Mouse (Mus musculus) gastrocnemius, postnatal 4 days (tissue): ENCODE measurements around the gene Tuba8. TPM values are rescaled to one million over a fixed set of nuclear protein-coding genes. Genes with fewer than 3 reads are reported as not detected.

Experiments
- DNase-seq, 2 experiments: peaks; one replicate each; pipeline ENCODE4 v3.0.0; 2021 to 2022; ENCODE audit warnings: low spot score in 2 of 2, mixed read lengths in 2 of 2
- total RNA-seq, 2 experiments: library from RNA; stranded (reverse); gene quantifications; 2 replicates each; pipeline ENCODE4 v1.2.3; 2021

Tuba8 gene
- total RNA-seq, 2 experiments from 2014 or later = 26.4 to 36.8 TPM

DNA sequence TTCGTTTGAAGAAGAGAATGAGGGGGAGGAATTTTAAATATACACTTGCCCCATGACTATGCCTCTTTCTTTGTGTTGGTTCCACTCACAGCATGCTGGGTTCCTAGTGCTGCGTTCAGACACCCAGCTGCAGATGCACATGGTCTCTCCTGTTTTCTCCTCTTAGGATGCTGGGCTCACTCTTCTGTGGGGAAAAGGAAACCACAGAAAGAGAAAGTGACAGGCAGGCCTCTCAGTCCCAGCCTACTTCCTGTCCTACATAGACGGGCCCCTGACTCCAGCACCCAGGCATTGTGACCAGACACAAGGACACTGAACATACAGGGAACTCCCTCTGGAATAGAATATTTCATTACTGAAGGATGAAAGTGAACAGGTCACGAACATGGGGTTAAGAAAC is 15.5 kb downstream of the Tuba8 start:
- DNase-seq = no peak

DNA sequence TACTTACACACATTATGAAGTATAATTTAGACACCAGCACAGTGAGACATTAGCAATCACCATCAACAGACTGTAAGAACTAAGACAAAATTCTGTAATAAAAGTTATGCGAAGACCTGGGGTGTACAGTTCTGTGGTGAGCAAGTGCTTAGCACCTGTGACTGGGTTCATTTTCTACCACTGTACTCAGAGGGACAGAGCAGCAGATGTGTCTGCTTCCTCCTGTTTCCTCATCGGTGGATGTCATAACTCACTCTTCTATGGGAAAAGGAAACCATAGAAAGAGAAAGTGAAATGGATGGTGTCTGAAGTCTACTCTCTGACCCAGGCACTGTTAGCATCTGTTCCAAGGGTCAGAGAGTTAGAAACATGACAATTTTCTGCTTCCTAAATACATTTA is 16.2 kb downstream of the Tuba8 start:
- no peak for DNase-seq

DNA sequence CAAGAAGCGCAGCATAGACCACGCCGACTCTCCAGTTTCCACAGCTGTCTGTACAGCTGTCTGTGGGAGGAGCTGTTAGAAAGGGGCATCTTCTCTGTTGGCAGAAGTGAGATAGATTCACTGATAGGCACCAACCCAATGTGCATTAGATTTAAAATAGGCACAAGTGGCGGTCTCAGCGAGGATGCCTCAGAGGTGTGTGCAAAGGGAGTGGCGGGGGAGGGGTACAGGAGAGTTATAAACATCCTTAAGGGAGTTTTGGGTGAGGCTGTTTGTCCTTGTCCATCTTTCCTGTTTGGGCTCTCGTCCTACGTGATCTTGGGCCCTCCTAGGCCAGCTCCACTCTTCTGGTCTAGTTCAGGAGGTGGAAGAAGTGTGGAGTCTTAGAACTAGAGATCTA is 17.9 kb downstream of the Tuba8 start:
- DNase-seq = no peak

DNA sequence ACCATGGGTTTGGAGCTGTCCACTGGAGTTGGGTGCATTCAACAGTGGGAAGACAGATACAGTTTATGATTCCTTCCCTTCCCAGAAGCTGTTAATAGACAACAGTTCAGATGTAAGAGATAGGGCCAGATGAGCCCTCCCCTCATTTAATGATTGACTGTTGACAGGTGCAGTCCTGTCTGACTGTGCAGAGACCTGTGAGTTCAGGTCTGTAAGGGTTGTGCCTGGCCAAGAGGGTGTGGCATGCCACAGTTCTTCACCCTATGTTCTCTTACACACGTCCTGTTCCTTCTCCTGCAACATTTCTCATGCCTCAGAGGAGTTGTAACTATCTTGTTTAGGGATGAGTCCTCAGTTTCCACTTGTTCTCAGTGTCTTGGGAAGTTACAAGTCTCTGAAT is 22.2 kb downstream of the Tuba8 start:
- no peak for DNase-seq

DNA sequence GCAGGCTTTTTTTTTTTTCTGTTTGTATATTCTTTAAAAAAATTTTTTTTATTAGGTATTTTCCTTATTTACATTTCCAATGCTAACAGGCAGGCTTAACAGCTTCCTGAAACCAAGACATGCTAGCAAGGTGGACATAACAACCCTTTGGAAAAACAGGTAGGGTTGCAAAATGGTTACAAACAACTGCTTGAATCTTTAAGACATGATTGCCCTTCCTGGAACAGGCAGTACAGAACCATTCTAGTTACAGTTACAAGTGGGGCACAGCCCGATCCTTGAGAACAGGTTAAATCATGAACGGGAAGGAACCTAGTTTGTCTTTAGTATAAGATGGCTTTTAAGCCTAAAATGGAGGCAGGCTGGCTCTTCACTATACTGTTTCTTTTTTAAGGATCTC is 25.9 kb downstream of the Tuba8 start:
- DNase-seq = no peak

DNA sequence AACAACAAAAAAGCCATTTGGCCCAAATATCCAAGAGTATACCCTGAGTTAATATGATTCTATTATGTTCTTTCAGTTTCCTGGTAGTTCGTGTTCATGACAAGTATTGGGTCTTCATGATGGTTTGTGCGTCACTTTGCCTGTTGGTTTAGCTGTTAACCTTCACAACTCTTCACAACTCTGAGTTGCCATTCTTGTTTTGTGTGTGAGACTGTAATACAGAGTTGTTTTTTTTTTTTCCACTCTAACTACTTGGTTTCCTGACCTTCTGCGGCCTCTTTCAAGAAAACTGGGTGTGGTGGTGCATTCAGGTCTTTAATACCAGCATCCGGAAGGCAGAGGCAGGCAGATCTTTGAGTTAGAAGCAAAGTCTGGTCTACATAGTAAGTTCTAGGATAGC is 27.7 kb downstream of the Tuba8 start:
- DNase-seq = no peak

DNA sequence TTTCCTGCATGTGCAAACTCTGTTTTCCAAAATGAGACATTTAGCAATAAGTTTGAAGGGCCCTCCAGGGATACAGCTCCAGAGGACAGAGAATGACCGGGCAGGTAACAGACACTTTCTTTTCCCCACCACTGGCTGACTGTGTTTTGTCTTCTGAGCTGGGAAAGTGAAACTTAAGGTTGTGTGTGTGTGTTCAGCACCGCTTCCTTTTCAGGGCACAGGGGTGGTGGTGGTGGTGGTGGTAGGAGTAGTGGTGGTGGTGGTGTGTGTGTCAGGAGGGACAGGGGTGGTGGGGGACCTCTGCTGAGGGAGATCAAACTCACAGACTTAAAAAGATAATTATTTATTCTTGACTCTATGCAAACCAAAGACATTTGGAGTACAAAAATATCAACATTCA is 31.3 kb downstream of the Tuba8 start:
- no peak for DNase-seq

DNA sequence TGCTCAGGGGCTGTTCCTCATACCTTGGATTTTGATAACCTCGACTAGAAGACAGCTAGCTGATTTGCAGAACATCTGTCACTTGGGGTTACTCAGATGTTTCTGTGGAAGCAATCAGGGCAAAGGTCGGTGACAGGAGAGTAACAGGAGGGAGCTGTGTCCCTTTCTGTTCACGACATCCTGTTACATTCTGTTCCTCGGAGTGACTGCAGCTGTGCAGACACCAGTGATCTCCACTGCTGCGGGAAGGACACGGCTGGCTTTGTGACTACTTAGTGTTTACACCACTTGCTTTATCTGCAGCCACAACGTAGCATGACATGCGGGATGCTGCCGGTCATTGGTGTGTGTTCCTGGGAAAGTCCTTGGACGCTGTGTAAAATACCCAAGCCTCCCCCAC is 32.7 kb downstream of the Tuba8 start:
- DNase-seq = no peak

DNA sequence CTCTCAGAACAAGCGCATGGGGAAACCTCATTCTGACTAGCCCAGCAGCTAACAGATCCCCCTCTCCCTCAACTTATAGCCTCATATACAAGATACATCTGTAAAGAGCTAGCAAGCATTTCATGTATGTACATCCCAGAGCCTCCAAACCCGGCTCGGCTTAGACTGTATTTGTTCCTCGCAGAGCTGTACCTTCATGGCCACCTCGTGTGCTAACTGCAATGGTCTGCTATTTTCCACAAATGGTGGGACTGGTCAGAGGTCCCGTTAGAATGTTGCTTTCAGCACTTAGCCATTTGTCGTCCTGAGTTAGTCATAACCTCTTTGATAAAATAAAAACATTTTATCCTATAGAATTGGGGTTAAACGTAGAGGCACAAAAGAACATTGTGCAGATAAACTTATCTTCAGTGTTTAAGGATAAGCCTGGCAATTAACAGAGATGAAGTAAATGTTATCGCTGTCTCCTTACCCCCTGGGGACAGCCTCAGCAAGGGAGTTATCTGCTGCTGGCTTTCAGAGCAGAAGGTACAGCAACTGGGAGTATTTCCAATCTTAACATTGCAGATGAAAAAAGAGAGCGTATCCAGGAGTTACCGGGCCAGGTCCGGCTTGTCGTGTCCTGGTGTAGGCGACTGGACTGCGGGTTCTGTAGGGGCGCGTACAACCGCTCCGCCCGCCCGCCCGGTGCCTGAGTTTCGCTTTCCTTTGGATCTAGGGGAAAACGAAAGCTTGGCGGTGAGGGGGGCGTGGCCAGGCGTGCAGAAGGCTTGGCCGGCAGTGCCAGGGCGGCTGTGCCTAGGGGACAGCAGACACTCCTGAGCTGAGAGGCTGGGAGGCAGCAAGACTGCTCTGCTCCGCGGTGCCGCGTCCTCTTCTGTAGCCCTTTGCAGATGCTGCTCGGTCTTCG is 34.9 kb downstream of the Tuba8 start, which contains the start of gene Usp18:
Gene Usp18 (plus strand): TSS at position 780 of the 910 bp plus-strand sequence.
- DNase-seq = peak; percentile 78 to 86

DNA sequence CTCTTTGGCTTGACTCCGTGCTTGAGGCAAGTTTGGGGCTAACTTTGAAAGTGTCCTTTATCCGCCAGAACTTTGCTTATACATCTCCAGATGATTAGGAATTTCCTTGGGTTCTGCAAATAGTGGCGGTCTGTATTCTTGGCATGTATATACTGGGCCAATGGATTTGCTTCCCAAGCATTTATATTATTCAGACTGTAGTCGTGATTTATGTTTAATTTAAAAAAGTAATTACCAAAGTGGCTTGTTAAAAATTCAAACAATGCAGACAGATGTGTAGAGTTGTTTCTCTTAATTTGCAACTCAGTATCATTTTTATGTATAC is 35.5 kb downstream of the Tuba8 start:
- no peak for DNase-seq

DNA sequence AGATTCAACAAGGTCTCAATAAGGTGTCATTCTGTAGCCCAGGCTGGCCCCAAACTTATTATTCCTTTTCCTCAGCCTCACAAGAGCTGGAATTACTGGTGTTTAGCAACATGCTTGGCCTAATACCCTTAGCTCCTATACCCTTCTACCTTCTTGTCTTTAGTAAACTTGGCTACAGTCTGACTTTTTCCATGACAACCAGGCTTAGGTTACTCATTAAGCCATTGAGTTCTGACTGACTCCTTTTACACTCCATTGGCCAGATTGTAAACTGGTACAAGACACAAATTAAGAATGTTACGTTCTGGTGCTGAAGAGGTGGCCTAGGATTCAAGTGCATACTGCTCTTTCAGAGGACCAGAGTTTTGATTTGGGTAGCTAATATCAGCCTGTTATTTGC is 39.9 kb downstream of the Tuba8 start:
- no peak for DNase-seq

DNA sequence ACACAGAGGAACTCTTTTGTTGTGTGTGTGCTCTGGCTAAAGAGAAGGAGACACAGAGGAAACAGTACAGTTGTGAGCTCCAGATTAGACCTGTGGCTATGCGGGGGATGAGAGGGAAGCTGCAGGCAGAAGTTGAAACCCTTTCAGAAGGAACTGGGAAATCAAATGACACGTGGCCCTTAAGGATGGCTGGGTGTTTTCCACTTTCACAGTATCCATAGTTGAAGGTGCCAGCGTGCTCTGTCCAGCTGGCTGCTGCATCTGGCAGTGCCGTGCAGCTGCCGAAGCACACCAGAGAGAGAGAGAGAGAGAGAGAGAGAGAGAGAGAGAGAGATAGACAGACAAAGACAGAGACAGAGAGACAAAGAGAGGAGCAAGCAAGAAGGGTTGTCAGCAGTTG is 40.8 kb downstream of the Tuba8 start:
- no peak for DNase-seq

DNA sequence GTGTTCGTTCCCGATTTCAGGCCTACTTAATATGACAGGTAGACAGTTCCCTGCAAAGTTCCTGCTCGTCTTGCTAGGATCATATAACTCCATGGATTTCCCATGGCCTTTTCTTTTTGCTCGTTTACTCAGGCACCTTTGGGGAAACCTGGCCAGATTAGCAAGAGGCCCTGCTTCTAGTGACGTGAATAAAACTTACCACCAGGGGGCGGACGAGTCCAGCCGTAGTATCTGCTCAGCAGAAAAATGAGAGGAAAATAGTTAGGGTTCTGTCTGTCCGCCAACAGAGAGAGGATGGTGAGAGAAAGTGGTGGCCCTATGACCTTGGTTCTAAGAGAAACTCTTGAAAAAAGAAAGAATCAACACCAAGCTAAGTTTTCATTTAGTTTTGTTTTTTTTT is 50.1 kb downstream of the Tuba8 start:
- DNase-seq = peak; percentile 36 to 71

DNA sequence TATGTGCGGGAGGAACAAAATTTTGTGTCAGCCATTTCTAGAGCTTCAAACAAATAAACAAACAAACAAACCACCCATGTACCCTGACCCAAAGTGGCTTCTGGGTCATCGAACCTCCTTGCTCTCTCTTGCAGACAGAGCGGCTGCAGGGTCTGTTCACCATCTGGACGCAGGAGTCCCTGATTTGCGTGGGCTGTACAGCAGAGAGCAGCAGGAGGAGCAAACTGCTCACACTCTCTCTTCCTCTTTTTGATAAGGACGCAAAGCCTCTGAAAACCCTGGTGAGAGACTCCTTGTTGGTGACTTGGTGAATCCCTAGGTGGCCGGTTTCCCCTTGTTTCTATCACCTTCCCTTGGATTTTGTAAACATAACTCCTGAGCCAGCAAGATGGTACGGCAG is 50.7 kb downstream of the Tuba8 start:
- no peak for DNase-seq

DNA sequence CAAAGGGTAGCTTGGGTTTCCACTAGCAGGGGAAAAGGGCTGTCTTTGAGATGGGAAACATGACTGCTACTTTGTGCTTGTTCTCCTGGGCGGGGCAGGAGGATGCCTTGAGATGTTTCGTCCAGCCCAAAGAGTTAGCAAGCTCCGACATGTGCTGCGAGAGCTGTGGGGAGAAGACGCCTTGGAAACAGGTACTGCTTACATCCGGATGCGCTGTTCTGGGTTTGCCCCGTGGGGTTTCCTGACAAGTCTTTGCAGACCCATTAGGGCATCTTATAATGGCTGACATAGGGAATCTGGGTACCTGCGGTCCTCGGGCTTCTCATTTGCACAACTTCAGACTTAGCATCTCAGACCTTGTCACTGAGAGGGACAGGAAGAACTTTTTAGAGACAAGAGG is 51.5 kb downstream of the Tuba8 start:
- no peak for DNase-seq

DNA sequence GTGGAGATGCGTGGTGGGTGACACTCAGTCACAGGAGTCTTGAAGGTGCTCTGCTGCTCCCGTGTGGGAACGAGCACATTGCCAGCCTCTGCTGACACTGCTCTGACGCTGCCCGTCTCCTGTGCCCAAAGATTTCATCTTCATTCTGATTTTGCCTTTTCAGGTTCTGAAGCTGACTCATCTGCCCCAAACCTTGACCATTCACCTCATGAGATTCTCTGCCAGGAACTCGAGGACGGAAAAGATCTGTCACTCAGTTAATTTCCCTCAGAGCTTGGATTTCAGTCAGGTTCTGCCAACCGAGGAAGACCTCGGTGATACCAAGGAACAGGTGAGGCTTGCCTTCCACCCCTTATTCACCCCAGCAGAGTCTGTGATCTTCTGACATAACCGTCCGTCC is 52.0 kb downstream of the Tuba8 start:
- no peak for DNase-seq

DNA sequence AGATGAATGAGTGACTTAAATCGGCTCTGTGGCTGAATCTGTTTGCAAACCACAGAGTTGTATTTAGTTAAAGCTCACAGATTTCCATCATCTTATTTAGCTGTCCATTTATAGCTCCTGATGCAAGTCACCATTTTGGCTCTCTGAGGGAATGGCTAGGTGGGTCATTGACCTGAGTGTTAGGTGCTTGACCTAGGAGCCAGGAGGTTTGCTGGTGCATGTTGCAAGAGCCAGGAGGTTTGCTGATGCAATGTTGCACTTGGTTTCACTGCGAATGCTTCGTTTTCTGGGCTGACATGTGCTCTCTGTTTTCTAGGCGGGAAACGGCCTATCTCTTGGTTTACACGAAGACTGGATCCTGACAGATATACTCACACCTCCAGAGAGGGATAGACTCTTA is 59.7 kb downstream of the Tuba8 start:
- DNase-seq = no peak

DNA sequence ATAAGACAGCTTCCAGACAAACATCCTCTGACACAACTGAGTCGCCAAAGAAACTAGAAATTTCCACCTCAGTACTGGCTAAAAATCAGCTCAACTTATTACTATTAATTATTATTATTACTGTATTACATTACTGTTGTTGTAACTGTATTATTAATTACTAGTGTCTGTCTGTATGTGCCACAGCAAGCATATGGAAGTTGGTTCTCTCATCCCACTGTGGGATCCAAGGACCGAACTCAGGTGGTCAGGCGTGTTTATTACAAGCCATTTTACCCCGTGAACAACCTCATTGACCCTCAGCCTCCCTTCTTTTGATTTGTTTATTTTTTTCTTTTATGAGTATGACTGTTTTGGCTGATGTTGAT is 61.2 kb downstream of the Tuba8 start:
- no peak for DNase-seq

DNA sequence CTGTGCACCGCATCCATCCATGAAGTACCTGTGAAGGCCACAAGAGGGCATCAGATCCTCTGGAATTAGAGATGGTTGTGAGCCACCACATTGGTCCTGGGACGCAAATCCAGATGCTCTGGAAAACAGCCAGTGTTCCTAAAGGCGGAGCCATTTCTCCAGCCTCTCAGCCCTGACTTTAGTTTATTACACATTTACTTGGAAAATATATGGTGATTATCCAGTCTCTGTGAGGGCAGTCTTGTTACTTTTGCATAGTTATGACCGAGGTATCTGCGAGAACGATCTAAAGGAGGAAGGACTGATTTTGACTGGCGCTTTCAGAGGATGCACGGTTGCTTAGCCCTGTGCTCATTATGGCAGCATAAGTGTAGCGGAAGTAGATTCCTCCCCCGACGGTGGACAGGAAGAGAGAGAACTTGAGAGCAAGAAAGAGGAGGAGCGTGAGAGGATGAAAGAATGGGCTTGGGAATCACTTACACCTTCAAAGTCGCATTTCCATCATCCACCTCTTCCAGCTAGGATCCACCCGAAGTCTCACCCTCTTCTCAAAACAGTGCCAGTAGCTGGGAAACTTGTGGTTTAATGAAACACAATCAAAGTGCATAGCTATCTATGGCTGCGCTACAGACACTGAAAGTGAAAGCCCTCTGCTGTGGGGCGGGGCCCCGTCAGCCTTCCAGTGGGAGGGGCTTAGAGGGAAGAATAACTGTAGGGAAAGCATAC is 61.7 kb downstream of the Tuba8 start:
- peak; percentile 65 to 83 for DNase-seq

DNA sequence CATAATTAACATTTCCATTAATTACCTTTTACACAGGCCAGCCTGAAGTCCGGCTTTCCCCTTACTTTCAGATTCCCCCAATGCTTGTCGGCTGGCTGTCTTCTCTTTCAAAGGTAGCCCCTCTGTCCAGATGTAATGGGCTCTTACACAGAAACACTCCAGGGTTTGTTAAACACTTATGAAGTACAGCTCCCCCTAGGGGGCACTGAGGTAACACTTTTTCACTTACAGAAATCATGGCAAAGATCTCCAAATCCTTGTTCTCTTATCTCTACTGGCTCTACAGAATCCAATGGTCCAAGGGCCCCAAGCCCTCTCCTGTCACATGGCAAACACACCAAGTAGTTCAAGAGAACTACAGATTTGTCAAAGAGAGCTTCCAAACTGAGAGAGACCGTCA is 63.9 kb downstream of the Tuba8 start:
- DNase-seq = no peak
